Mouse (Mus musculus) left cerebral cortex, adult 8-10 months (tissue): ENCODE results near the gene Hist1h2ao. TPM values are rescaled to one million over a fixed set of nuclear protein-coding genes. Genes with fewer than 3 reads are reported as not detected.
"Not testable (repeated sequence)": the region's sequence is repeated elsewhere in the genome, so short reads cannot be mapped to it uniquely, and the experiment has no call there.

Experiments used
- DNase-seq, 2 experiments: peaks; one replicate each; pipeline ENCODE4 v3.0.0; 2022; ENCODE audit warnings: low spot score in 2 of 2
- microRNA-seq, 2 experiments: library from miRNA; unstranded; fragments of <30 nt; microRNA quantifications; one replicate each; pipeline ENCODE4 v1.2.0; 2022
- total RNA-seq, 4 experiments: library from RNA; stranded (reverse); gene quantifications; 2 replicates each; pipeline ENCODE4 v1.2.4; 2022

Hist1h2ao gene
- total RNA-seq, 4 experiments from 2014 or later: 14.7 to 30.0 (median 20.1) TPM; not detected in 1

GRCm38 (mm10) chr13:21811074-21811473, 809 bp downstream of the Hist1h2ao start:
- DNase-seq: not testable (repeated sequence)

GRCm38 (mm10) chr13:21811539-21811938, 1.3 kb downstream of the Hist1h2ao start, which contains the start of gene Hist1h4m:
Gene Hist1h4m (plus strand): TSS chr13:21811746.
- DNase-seq: peak; percentile 27 to 32

DNA sequence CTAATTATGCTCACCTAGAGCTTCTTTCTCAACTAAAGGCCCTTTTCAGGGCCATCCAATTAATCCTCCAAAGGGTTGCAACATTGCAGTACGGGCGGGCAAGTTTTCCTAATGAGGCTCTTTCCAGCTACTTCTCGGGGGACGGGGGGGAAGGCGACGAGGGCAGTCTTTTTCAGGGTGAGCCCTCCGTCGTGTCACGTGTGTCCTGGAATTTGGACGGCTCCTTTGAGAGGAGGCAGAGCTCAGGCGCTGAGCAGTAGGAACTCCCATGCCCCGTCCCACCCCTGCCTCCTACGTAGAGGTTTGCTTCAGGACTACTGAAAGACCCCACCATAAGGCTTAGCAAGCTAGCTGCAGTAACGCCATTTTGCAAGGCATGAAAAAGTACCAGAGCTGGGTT, 1.8 kb downstream of the Hist1h2ao start:
- DNase-seq: not testable (repeated sequence)

GRCm38 (mm10) chr13:21820082-21820890, 10.0 kb downstream of the Hist1h2ao start:
- DNase-seq: not testable (repeated sequence)

- DNase-seq: no peak
Observed at GRCm38 (mm10) chr13:21828511-21828910, 18.2 kb downstream of the Hist1h2ao start.

DNA sequence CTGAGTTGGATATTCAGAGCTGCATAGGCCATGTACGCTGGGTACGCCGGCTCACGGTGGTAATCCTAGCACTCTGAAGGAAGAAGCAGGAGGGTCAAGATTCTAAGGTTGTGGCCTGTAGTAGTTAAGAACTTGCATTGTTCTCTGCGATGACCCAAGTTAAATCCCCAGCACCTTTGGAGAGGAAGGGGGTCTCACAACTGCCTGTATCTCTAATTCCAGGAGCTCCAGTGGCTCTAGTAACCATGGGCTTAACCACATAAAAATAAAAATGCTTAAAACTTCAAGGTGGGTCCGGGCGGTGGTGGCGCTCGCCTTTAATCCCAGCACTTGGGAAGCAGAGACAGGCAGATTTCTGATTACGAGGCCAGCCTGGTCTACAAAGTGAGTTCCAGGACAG, 20.1 kb downstream of the Hist1h2ao start:
- DNase-seq: no peak

GRCm38 (mm10) chr13:21831418-21832394, 21.4 kb downstream of the Hist1h2ao start, which contains the start of gene Hist1h4n:
Gene Hist1h4n (minus strand): TSS chr13:21832196.
- peak in 1 of 2 experiments; percentile 30 for DNase-seq

- DNase-seq: not testable (repeated sequence)
Observed at GRCm38 (mm10) chr13:21833461-21833860, 23.2 kb downstream of the Hist1h2ao start, which contains the start of the genes Hist1h2ap and Hist1h2br. Gene Hist1h2ap (minus strand): TSS chr13:21833507. Gene Hist1h2br (plus strand): TSS chr13:21833743.

DNA sequence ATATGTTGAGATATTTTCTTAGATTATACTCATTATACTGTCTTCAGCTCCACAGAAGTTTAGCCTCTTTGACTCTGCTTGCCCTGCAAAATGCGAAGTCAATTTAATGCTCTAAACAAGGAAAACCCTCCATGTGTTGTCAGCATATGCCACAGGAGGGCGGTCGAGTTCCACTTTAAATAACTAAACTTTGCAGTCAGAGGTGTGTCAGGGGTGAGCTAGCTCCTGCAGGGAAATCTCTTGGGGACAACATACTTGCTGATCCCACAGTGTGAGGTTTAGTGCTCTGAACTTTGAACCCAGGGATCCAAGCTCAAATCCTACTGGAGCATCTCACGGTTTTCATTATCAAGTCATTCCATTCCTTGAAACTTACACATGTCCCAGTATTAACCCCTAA, 30.2 kb downstream of the Hist1h2ao start:
- DNase-seq: not testable (repeated sequence)

- not testable (repeated sequence) for DNase-seq
Observed at GRCm38 (mm10) chr13:21846356-21846755, 36.1 kb downstream of the Hist1h2ao start.

DNA sequence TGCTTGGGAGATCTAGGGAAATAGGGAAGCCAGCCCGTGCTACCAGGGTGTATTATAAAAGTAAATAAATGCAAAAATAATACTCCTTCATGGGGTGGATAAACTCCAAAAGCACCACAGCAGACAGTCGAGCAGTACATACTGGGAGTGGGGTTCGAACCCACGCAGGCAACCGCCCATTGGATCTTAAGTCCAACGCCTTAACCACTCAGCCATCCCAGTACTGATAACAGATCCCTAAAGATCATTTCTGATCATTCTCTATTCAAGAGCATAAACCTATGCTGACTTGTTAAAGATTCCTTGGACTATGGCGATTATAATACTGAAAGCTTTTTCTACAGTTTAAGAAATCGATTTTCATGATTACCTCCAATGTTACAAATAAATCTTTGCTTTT, 37.6 kb downstream of the Hist1h2ao start:
- no peak for DNase-seq

- not testable (repeated sequence) for DNase-seq
Observed at GRCm38 (mm10) chr13:21850696-21851095, 40.4 kb downstream of the Hist1h2ao start.

DNA sequence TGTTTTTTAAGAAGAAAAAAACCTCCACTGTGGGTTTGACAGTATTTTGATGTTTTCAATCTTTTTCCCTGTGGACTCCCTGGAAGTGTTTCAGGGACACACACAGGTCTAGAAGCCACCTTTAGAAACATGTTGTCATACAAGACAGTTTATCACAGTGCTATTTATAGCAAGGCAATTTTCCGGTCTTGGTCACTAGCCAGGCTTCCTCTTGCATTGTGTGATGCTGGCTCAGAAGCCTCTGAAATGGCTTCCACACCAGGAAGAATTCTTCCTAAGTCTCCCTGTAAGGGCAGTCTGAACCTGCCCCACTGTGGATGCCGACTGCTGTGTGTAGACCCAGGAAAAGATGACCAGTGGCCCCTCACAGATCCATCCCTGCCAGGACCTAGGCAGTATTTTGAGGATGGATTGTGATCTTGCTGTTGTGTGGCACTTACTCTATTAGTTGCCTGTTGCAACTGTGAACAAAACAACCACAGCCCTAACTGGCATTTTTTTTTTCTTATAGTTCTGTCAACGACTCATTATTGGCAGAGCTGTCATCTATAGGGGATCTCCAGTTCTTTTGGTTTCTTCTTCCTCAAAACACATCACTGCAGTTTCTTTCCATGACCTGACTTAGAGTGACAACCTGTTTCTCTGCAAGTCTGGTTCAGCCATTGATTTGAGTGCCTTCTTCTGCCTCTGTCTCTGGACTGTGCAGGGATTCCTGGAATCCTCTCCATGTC, 42.1 kb downstream of the Hist1h2ao start:
- DNase-seq: no peak

- DNase-seq: peak; percentile 64 to 95
Observed at GRCm38 (mm10) chr13:21855146-21855545, 44.9 kb downstream of the Hist1h2ao start.

DNA sequence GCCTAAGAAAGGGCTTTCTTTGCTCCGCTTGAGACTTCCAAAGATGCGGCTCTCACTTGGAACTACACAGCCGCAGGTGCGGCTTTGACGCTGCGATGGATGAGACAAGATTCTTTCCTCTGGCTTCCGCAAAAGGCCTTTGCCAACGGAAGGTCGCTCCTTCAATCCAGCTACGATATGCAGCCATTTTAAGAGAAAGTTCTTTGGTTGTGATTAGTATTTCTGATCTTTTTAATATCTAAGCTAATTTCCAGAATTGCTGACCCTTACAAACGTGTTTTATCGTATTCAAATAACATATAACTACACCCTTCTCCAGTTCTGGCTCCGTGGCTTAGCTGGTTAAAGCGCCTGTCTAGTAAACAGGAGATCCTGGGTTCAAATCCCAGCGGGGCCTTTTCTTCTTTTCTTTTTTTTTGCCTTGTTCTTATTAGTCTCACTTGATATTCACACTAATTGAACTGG, 45.5 kb downstream of the Hist1h2ao start:
- DNase-seq: peak; percentile 23 to 41

Small RNAs within 50 kb of the gene (microRNA-seq; reads per million reads assigned to microRNA genes)
- gene Gm19658 (0 reads per million in 2 experiments), gene Gm44346 (0 reads per million in 2 experiments), gene Gm44466 (0 reads per million in 2 experiments)

Other genes with a start within 250 kb of the Hist1h2ao start
- gene Olfr1364, start 228.7 kb upstream of the Hist1h2ao start, total RNA-seq: not detected
- not detected for gene Olfr1362, start 196.4 kb upstream of the Hist1h2ao start, total RNA-seq
- not detected for gene Olfr11, start 167.9 kb upstream of the Hist1h2ao start, total RNA-seq
- gene Olfr1361, start 147.1 kb upstream of the Hist1h2ao start, total RNA-seq: not detected
- gene Olfr1360, start 133.1 kb upstream of the Hist1h2ao start, total RNA-seq: not detected
- not detected for gene Olfr1359, start 112.4 kb upstream of the Hist1h2ao start, total RNA-seq
- gene Hist1h2bl, start 94.3 kb upstream of the Hist1h2ao start, total RNA-seq: 10 to 100 TPM; 16.0 to 30.4 (median 22.3) TPM
- 10 to 100 TPM in 3 of 4 experiments, not detected in 1; 16.4 to 24.8 (median 22.3) TPM for gene Hist1h2ai, start 94.0 kb upstream of the Hist1h2ao start, total RNA-seq
- 10 to 100 TPM; 40.8 to 60.6 (median 44.2) TPM for gene Hist1h3h, start 92.8 kb upstream of the Hist1h2ao start, total RNA-seq
- 1 to 10 TPM; 2.5 to 5.9 (median 4.5) TPM for gene Hist1h2bm, start 88.4 kb upstream of the Hist1h2ao start, total RNA-seq
- 10 to 100 TPM; 18.4 to 23.9 (median 19.2) TPM for gene Hist1h4j, start 75.4 kb upstream of the Hist1h2ao start, total RNA-seq
- gene Hist1h4k, start 60.0 kb upstream of the Hist1h2ao start, total RNA-seq: 100 to 1,000 TPM; 294 to 349 (median 343) TPM
- 10 to 100 TPM in 3 of 4 experiments, 1 to 10 TPM in 1; 9.6 to 16.7 (median 11.1) TPM for gene Hist1h2ak, start 56.6 kb upstream of the Hist1h2ao start, total RNA-seq
- gene Hist1h2bn, start 56.3 kb upstream of the Hist1h2ao start, total RNA-seq: 10 to 100 TPM in 3 of 4 experiments, 1 to 10 TPM in 1; 1.6 to 11.3 (median 10.8) TPM
- 10 to 100 TPM in 2 of 4 experiments, 1 to 10 TPM in 2; 7.2 to 11.0 (median 10.2) TPM for gene Hist1h1b, start 29.8 kb upstream of the Hist1h2ao start, total RNA-seq
- gene Hist1h3i, start 27.1 kb upstream of the Hist1h2ao start, total RNA-seq: 10 to 100 TPM; 44.4 to 70.8 (median 54.9) TPM
- gene Hist1h2an, start 23.2 kb upstream of the Hist1h2ao start, total RNA-seq: 1 to 10 TPM in 2 of 4 experiments, not detected in 2; 2.9 to 4.0 TPM
- gene Hist1h2bp, start 23.0 kb upstream of the Hist1h2ao start, total RNA-seq: 10 to 100 TPM in 1 of 4 experiments, 1 to 10 TPM in 3; 6.0 to 11.4 (median 8.5) TPM
- 10 to 100 TPM; 26.3 to 44.6 (median 31.8) TPM for gene Hist1h2bq, start 268 bp upstream of the Hist1h2ao start, total RNA-seq
- gene Hist1h4m, start 1.3 kb downstream of the Hist1h2ao start, total RNA-seq: 100 to 1,000 TPM; 177 to 265 (median 220) TPM
- gene Hist1h4n, start 21.7 kb downstream of the Hist1h2ao start, total RNA-seq: 10 to 100 TPM; 31.1 to 87.2 (median 44.3) TPM
- 10 to 100 TPM in 2 of 4 experiments, 1 to 10 TPM in 1, not detected in 1; 7.5 to 39.9 (median 17.1) TPM for gene Hist1h2ap, start 23.0 kb downstream of the Hist1h2ao start, total RNA-seq
- 10 to 100 TPM; 26.6 to 43.8 (median 31.6) TPM for gene Hist1h2br, start 23.3 kb downstream of the Hist1h2ao start, total RNA-seq
- 1 to 10 TPM; 2.4 to 4.1 (median 3.3) TPM for gene Zfp184, start 134.6 kb downstream of the Hist1h2ao start, total RNA-seq
- not detected for gene Pom121l2, start 170.7 kb downstream of the Hist1h2ao start, total RNA-seq
- 1 to 10 TPM in 3 of 4 experiments, under 1 TPM in 1; 0.33 to 1.3 (median 1.0) TPM for gene Prss16, start 199.3 kb downstream of the Hist1h2ao start, total RNA-seq
- 10 to 100 TPM in 3 of 4 experiments, not detected in 1; 15.3 to 27.1 (median 22.8) TPM for gene Hist1h2ah, start 225.1 kb downstream of the Hist1h2ao start, total RNA-seq
- gene Hist1h2bk, start 225.4 kb downstream of the Hist1h2ao start, total RNA-seq: 10 to 100 TPM in 3 of 4 experiments, 1 to 10 TPM in 1; 3.0 to 13.9 (median 10.7) TPM
- gene Hist1h4i, start 230.9 kb downstream of the Hist1h2ao start, total RNA-seq: 10 to 100 TPM; 62.0 to 71.0 (median 68.4) TPM
- 10 to 100 TPM in 3 of 4 experiments, 1 to 10 TPM in 1; 9.0 to 26.2 (median 21.0) TPM for gene Hist1h2ag, start 232.5 kb downstream of the Hist1h2ao start, total RNA-seq
- gene Hist1h2bj, start 232.7 kb downstream of the Hist1h2ao start, total RNA-seq: 10 to 100 TPM in 2 of 4 experiments, 1 to 10 TPM in 2; 7.2 to 11.6 (median 10.4) TPM